Mouse (Mus musculus) kidney, adult 2 months (tissue): ENCODE measurements around the gene Sema5a.

ENCODE experiments used
- CTCF ChIP-seq: fragments of 200-500 bp; conservative IDR thresholded peaks from 2 replicates; pipeline ENCODE4 v1.5.1; 2011; ENCODE audit warnings: low read depth, mild to moderate bottlenecking, control low read depth, low read length, moderate library complexity, mixed read lengths; ENCODE audit not compliant: insufficient read depth, insufficient read length
- POLR2A ChIP-seq: fragments of 200-500 bp; IDR thresholded peaks from one replicate; pipeline ENCODE4 v1.6.1; 2011; ENCODE audit warnings: low read depth, low read length, control low read depth

DNA sequence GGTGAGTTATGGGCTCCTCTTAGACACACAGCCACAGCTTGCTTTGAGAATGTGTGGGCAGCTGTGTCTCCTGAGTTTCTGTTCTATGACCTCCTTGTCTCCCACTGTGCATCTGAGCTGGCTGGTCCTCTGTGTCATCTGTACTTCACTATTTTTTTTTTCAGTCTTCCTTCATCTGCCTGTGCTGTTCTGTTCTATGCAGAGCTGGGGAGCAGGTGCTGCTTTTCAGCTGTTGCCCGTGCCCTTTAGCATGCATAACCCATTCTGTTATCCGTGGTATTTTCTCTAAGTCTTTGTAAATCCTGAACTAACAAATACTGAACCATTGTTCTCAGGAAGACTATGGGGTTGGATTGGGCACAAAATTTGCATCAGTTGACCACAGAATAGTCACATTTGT lies 86.4 kb downstream of the Sema5a start:
- TF ChIP-seq POLR2A = no peak
- no peak for TF ChIP-seq CTCF
